Mouse (Mus musculus) liver, embryonic 14.5 days (tissue): Measurements from ENCODE around the gene Sstr5. TPM values are rescaled to one million over a fixed set of nuclear protein-coding genes. Genes with fewer than 3 reads are reported as not detected.

ENCODE experiments used
- ATAC-seq: fragments of 200-750 bp; cut with Nextera tagmentation; 2 replicates; pipeline ENCODE4 v1.8.0; 2017; ENCODE audit warnings: moderate number of reproducible peaks, mild to moderate bottlenecking, moderate library complexity; ENCODE audit not compliant: insufficient read depth
- DNase-seq, 3 experiments: peaks; one replicate each; pipeline ENCODE4 v3.0.0-alpha.2; 2012 to 2013; ENCODE audit warnings: low read depth in 3 of 3, low spot score in 3 of 3
- H3K27ac ChIP-seq: fragments of 300-500 bp; sonication (generic); 2 replicates; pipeline ENCODE4 v1.5.1; 2014; ENCODE audit warnings: moderate library complexity, mild to moderate bottlenecking, control low read depth, inconsistent platforms
- H3K27me3 ChIP-seq: fragments of 300-500 bp; sonication (generic); 2 replicates; pipeline ENCODE4 v1.6.1; 2014; ENCODE audit warnings: mild to moderate bottlenecking, low read length, moderate library complexity; ENCODE audit not compliant: control insufficient read depth, insufficient read depth
- H3K36me3 ChIP-seq: fragments of 300-500 bp; sonication (generic); replicated peaks from 2 replicates; pipeline ENCODE4 v1.6.1; 2014; ENCODE audit warnings: low read depth; ENCODE audit not compliant: control insufficient read depth, insufficient read depth
- H3K4me1 ChIP-seq, 2 experiments: fragments of 200-500 bp in 1 of 2; fragments of 300-500 bp in 1 of 2; sonication (generic) in 1 of 2; replicated peaks; 2 replicates each; pipeline ENCODE4 v1.6.1; 2012 to 2014; ENCODE audit warnings: antibody characterized with exemption in 1 of 2, inconsistent platforms in 1 of 2, low read length in 1 of 2; ENCODE audit not compliant: control insufficient read depth in 2 of 2, insufficient read depth in 2 of 2
- H3K4me2 ChIP-seq: fragments of 300-500 bp; sonication (generic); 2 replicates; pipeline ENCODE4 v1.6.1; 2014; ENCODE audit warnings: low read depth, mild to moderate bottlenecking, control low read depth, moderate library complexity
- H3K4me3 ChIP-seq, 2 experiments: fragments of 200-500 bp in 1 of 2; fragments of 300-500 bp in 1 of 2; sonication (generic) in 1 of 2; 2 replicates each; pipeline ENCODE4 v1.5.1; 2012 to 2014; ENCODE audit warnings: low read depth in 2 of 2, low read length in 2 of 2, mild to moderate bottlenecking in 2 of 2, control low read depth in 1 of 2, inconsistent platforms in 1 of 2, moderate library complexity in 1 of 2; ENCODE audit not compliant: insufficient read depth in 1 of 2
- H3K9ac ChIP-seq: fragments of 300-500 bp; sonication (generic); replicated peaks from 2 replicates; pipeline ENCODE4 v1.6.1; 2014; ENCODE audit warnings: mild to moderate bottlenecking, control low read depth, moderate library complexity
- H3K9me3 ChIP-seq: fragments of 300-500 bp; sonication (generic); 2 replicates; pipeline ENCODE4 v1.6.1; 2016; ENCODE audit warnings: low read length, mixed read lengths; ENCODE audit not compliant: control insufficient read depth
- CTCF ChIP-seq: IDR thresholded peaks from 2 replicates; pipeline ENCODE4 v1.5.1; 2016; ENCODE audit warnings: antibody characterized with exemption, low read depth, control low read depth
- EP300 ChIP-seq: IDR thresholded peaks from 2 replicates; pipeline ENCODE4 v1.6.1; 2016; ENCODE audit warnings: antibody characterized with exemption, low read depth
- WGBS: fragments of 180-500 bp; shearing (Covaris S2); extraction: QIAGEN DNeasy Blood & Tissue Kit; methylation state at CpG from one replicate; pipeline ENCODE4 v1.1.7; 2014; ENCODE audit not compliant: insufficient replicate concordance; 5-methylcytosine and 5-hydroxymethylcytosine counted together
- polyA plus RNA-seq, 2 experiments: library from polyadenylated mRNA; depleted of rRNA in 1 of 2; stranded (reverse) in 1 of 2; unstranded in 1 of 2; fragments of >200 nt; fragmentation: Nextera tagmentation in 1 of 2; extraction: Ambion mirVana in 1 of 2; gene quantifications; 2 replicates each; pipeline versions ENCODE4 v1.2.1 to v1.2.3; 2012 to 2014

Sstr5 gene
- 0.01 TPM in 1 of 2 replicates, not detected in the other for polyA plus RNA-seq (2012; rRNA removed)
- not detected in 2 replicates for polyA plus RNA-seq (2014; fragmentation: Nextera tagmentation; extraction: Ambion mirVana)

GRCm38 (mm10) chr17:25497013-25497412 is at the start of gene Sstr5:
Gene Sstr5 (minus strand): TSS chr17:25497288.
- DNase-seq, result no peak
- no peak within 1 kb of the TSS for H3K4me2 ChIP-seq
- no peak within 1 kb of the TSS for H3K4me3 ChIP-seq
- TF ChIP-seq CTCF (no peak), EP300 (no peak)
- 3% methylated on average over 27 of the region's 28 CpGs for WGBS
- H3K9me3 ChIP-seq, result no peaks in the 10 kb centered on the region
- H3K4me1 ChIP-seq, result no peaks in the 10 kb centered on the region
- H3K27ac ChIP-seq, result no peak within 1 kb of the TSS
- ATAC-seq, result no peak
- no peaks in the 10 kb centered on the region for H3K36me3 ChIP-seq
- peaks cover 11% of the 10 kb centered on the region for H3K27me3 ChIP-seq
- no peak within 1 kb of the TSS for H3K9ac ChIP-seq

GRCm38 (mm10) chr17:25541768-25542167 is 44.7 kb upstream of the Sstr5 start:
- H3K4me1 ChIP-seq, result no peaks in the 10 kb centered on the region
- H3K4me3 ChIP-seq, result no peak overlapping the region
- no peaks in the 10 kb centered on the region for H3K27me3 ChIP-seq
- ATAC-seq, result no peak
- no peaks in the 10 kb centered on the region for H3K36me3 ChIP-seq
- DNase-seq, result no peak
- no peaks in the 10 kb centered on the region for H3K9me3 ChIP-seq
- H3K4me2 ChIP-seq, result no peak overlapping the region
- no peak overlapping the region for H3K9ac ChIP-seq
- H3K27ac ChIP-seq, result no peak overlapping the region
- 55% methylated on average over 4 of the region's 4 CpGs for WGBS
- no peak for TF ChIP-seq EP300
- TF ChIP-seq CTCF, result no peak

DNA sequence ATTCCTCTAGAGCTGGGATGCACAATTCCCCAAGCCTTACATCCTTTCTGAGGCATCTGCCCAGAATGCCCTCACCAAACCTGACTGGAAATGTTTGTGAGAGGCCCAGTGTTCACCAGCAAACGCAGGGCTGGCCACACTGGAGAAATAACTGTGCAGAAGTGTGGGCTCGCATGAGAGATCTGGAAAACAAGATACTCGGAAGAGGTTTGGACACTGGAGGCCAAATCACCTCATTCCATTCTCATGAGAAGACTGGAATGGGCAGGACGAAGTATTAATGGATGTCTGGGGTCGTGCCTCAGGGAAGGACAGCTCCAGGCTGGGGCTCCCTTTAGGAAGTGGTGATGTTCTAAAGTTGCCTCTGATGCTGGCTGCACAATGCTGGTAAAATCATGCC is 43.6 kb upstream of the Sstr5 start:
- DNase-seq (no peak), ATAC-seq (no peak)
- TF ChIP-seq CTCF (no peak), EP300 (no peak)
- H3K9ac ChIP-seq, result no peak overlapping the region
- no peaks in the 10 kb centered on the region for H3K9me3 ChIP-seq
- no peaks in the 10 kb centered on the region for H3K27me3 ChIP-seq
- no peak overlapping the region for H3K27ac ChIP-seq
- no peak overlapping the region for H3K4me3 ChIP-seq
- WGBS, result 42% methylated on average over 5 of the region's 5 CpGs
- H3K36me3 ChIP-seq, result no peaks in the 10 kb centered on the region
- no peak overlapping the region for H3K4me2 ChIP-seq
- no peaks in the 10 kb centered on the region for H3K4me1 ChIP-seq

DNA sequence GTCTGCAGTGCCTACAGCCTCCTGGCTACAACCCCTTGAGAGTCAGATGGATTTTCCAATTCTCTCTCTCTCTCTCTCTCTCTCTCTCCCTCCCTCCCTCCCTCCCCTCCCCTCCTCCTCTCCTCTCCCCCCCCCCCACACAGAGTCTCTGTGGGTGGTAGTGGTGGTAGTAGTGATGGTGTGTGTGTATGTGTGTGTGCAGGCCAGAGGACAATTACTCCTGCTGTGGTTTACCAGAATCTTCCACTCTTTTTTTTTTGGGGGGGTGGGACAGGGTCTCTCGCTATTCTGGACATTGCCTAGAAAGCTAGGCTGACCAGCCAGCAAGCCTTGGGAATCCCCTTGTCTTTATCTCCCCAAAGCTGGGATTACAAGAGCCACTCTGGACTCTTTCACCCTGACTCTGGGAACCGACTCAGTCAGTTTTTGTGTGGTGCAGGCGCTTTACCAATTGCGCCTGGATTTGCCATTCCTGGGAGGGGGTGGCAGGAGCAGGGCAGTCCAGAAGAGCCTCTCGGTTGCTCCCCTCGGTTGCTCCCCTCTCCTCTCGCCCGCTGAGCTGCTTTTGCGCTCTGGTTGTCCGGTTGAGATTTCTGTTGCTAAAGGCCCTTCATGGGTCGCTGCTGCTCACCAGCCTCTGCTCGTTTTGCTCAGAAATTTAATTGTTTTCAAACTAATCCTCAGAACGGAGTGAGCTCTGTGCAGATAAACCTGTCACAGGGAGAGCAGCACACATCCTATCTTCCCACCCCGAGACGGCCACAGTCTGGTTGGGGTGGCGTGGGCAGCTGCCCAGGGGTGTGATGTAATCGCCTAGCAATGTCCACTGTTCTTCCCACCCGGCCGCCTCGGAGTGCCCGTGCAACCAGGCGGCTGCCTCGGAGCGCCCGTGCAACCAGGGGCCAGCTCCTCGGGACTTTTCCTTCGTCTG is 42.1 kb upstream of the Sstr5 start:
- Histone ChIP-seq H3K27ac (no peak overlapping the region), H3K27me3 (no peaks in the 10 kb centered on the region), H3K4me3 (no peak overlapping the region), H3K4me2 (no peak overlapping the region), H3K9ac (no peak overlapping the region), H3K36me3 (no peaks in the 10 kb centered on the region), H3K9me3 (no peaks in the 10 kb centered on the region), H3K4me1 (no peaks in the 10 kb centered on the region)
- TF ChIP-seq CTCF (no peak), EP300 (no peak)
- DNase-seq (no peak), ATAC-seq (no peak)
- 51% methylated on average over 27 of the region's 27 CpGs for WGBS

DNA sequence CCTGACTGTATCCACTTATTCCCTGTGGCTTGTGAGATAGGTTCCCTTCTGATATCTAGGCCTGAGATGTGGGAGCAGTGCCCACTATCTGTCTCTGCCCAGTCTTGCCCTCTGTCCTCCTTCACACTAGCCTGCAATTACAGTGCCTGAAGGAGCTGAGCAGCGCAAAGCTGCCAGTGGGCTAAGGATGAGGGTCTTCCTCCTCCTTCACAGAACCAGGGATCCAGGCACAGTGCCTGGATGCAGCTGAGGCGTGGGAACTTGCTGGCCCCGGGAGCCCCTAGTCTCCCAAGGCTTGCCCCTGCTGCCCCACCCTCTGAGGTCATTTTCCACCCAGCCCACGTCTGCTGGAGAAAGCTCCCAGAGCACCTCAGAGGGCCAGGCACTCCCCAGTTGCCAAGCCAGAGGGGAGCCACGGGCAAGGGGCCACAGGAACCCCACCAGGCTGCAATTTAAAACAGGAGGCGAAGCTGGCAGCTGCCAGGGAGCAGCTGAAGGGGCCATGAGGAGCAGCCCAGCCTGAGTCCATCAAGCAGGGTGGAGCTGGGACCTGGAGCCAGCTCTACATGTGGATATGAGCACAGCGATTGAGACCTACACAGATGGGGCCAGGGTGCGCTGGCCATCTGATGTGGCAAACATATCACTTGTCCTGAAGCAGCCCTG is 33.4 kb upstream of the Sstr5 start:
- no peaks in the 10 kb centered on the region for H3K27me3 ChIP-seq
- H3K4me2 ChIP-seq, result no peak overlapping the region
- WGBS, result 50% methylated on average over 8 of the region's 8 CpGs
- DNase-seq (no peak), ATAC-seq (no peak)
- no peak for TF ChIP-seq EP300
- TF ChIP-seq CTCF, result no peak
- H3K27ac ChIP-seq, result no peak overlapping the region
- no peak overlapping the region for H3K9ac ChIP-seq
- no peaks in the 10 kb centered on the region for H3K4me1 ChIP-seq
- no peaks in the 10 kb centered on the region for H3K9me3 ChIP-seq
- H3K4me3 ChIP-seq, result no peak overlapping the region
- H3K36me3 ChIP-seq, result no peaks in the 10 kb centered on the region
